ENCODE assay signal across 8 mouse cellular contexts in genomic region chr8:111299821-111300568, GRCm38 (mm10). TPM values are rescaled to one million over a fixed set of nuclear protein-coding genes. Genes with fewer than 3 reads are reported as not detected.
DNase-seq lines count a peak whose midpoint lies in the region; ATAC-seq lines count a peak whose summit lies in the region.

Gene Rfwd3 (minus strand): TSS chr8:111300222.

- 0% methylated on average over 63 of the region's 67 CpGs for WGBS in hindbrain, embryonic 11.5 days

- DNase-seq in Muller cell, postnatal 12 days (ENCODE audit: inconsistent ontology term): peak; percentile 96
- DNase-seq in cerebellum, adult 9-11 months: peak; percentile 97
- DNase-seq in frontal cortex, adult 2 months (ENCODE audit: extremely low spot score in 1 of 2, low spot score in 1 of 2): peak; percentile 98
- DNase-seq in hindbrain, embryonic 11.5 days (ENCODE audit: low spot score): peak; percentile 94
- peak; percentile 95 to 96 for DNase-seq in layer of hippocampus, postnatal 10 days (ENCODE audit: low spot score in 2 of 2)
- DNase-seq in lung, postnatal 10 days: peak; percentile 98
- peak; percentile 96 for DNase-seq in ovary, postnatal 36 days (ENCODE audit: low spot score)
- DNase-seq in thymus, postnatal 25 days: peak; percentile 93

- peak within 1 kb of the TSS; percentile 94 for H3K4me3 ChIP-seq in hindbrain, embryonic 11.5 days (ENCODE audit: low read depth, low read length)

- H3K27ac ChIP-seq in hindbrain, embryonic 11.5 days (ENCODE audit: low read depth, low read length): peak within 1 kb of the TSS; percentile 84

- peaks cover 3% of the 10 kb centered on the region; the same call in 1 of the 2 replicates for H3K4me1 ChIP-seq in hindbrain, embryonic 11.5 days (replicated peaks; ENCODE audit: control insufficient read depth, insufficient read depth, low read length)

- peak; percentile 99 for ATAC-seq in hindbrain, embryonic 11.5 days (ENCODE audit: low FRiP score)

- H3K27me3 ChIP-seq in hindbrain, embryonic 11.5 days (ENCODE audit: control insufficient read depth, insufficient read depth, low read length): no peaks in the 10 kb centered on the region

- H3K36me3 ChIP-seq in hindbrain, embryonic 11.5 days (ENCODE audit: control insufficient read depth, insufficient read depth, low read length): peaks cover 6% of the 10 kb centered on the region

- peak within 1 kb of the TSS; percentile 93 for H3K9ac ChIP-seq in hindbrain, embryonic 11.5 days (ENCODE audit: low read depth, low read length)

- no peaks in the 10 kb centered on the region for H3K9me3 ChIP-seq in hindbrain, embryonic 11.5 days (ENCODE audit: control insufficient read depth, low read length)

- H3K4me2 ChIP-seq in hindbrain, embryonic 11.5 days (replicated peaks; ENCODE audit: low read depth, low read length): peak within 1 kb of the TSS; percentile 63

RNA-seq across cellular contexts. Expression of gene Rfwd3, which starts in this region (rescaled TPM):
- polyA plus RNA-seq in frontal cortex, adult 2 months (2012; rRNA removed): 14.8 and 15.1 TPM in 2 replicates
- polyA plus RNA-seq in hindbrain, embryonic 11.5 days (2014; fragmentation: Nextera tagmentation; extraction: Ambion mirVana): 64.5 and 84.4 TPM in 2 replicates
- total RNA-seq in layer of hippocampus, postnatal 10 days (2021): 10 to 100 TPM; 18.1 TPM

Comparison
In these comparisons a context has a peak if more than half of its experiments do, and no peak if none do; other contexts are left out.
1. Peak in every context shown above with its lines: DNase-seq, ATAC-seq, H3K4me3 ChIP-seq and H3K27ac ChIP-seq.